19 mouse cellular contexts compared by ENCODE assay signal in the genomic region with DNA sequence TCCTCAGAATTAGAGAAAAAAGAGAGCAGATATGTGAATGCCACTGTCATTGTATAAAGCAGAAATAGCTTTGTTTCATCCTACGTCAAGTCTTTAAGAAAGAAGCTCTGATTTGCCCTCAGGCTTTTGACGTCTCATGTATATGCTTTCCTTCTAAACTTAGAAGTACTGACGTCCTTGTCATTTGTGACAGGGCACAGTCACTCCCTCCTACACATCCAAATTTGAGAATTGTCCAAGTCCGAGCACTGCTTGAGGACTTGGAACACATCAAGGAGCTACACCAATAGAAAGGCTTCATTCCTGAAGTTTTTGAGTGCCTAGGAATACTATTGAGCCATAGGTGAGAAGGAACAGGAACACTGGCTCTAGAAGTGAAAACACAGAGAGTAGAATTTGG.
"Had no signal": no experiment of that assay in that cellular context is flagged by ENCODE, and none has a peak within 500 bp of the region (broad histone marks: within the 10 kb centered on the region; RNA-seq: fewer than 3 reads in every experiment).

No protein-coding gene starts in this region.

- H3K27me3 ChIP-seq: limb, embryonic 12.5 days; limb, embryonic 15.5 days; midbrain, embryonic 12.5 days; midbrain, embryonic 15.5 days; neural tube, embryonic 13.5 days; stomach, embryonic 15.5 days had no signal

- ATAC-seq: liver, postnatal 0 days; lung, postnatal 0 days; midbrain, embryonic 15.5 days had no signal

- H3K9me3 ChIP-seq: limb, embryonic 12.5 days; limb, embryonic 15.5 days; midbrain, embryonic 12.5 days; midbrain, embryonic 15.5 days; neural tube, embryonic 13.5 days; stomach, embryonic 15.5 days had no signal

- H3K9ac ChIP-seq: limb, embryonic 12.5 days; limb, embryonic 15.5 days; liver, embryonic 14.5 days; liver, postnatal 0 days; lung, embryonic 14.5 days; midbrain, embryonic 12.5 days; midbrain, embryonic 15.5 days; neural tube, embryonic 13.5 days; stomach, embryonic 15.5 days had no signal

- H3K27ac ChIP-seq: limb, embryonic 12.5 days; limb, embryonic 15.5 days; liver, embryonic 14.5 days; macrophage; midbrain, embryonic 12.5 days; midbrain, embryonic 15.5 days; neural tube, embryonic 13.5 days; stomach, embryonic 15.5 days had no signal

- DNase-seq: kidney, postnatal 14 days; kidney, postnatal 4 days; left cerebral cortex, postnatal 4 days; liver, postnatal 0 days; lung, embryonic 14.5 days; retina, postnatal 1 day; right cerebral cortex, postnatal 4 days; thymus, adult 18-20 months; thymus, postnatal 36 days had no signal

- H3K36me3 ChIP-seq: limb, embryonic 12.5 days; limb, embryonic 15.5 days; midbrain, embryonic 12.5 days; midbrain, embryonic 15.5 days; neural tube, embryonic 13.5 days; stomach, embryonic 15.5 days had no signal

- H3K4me3 ChIP-seq: limb, embryonic 12.5 days; limb, embryonic 15.5 days; midbrain, embryonic 12.5 days; midbrain, embryonic 15.5 days; neural tube, embryonic 13.5 days; stomach, embryonic 15.5 days had no signal

- H3K4me2 ChIP-seq: limb, embryonic 12.5 days; limb, embryonic 15.5 days; liver, embryonic 11.5 days; lung, embryonic 14.5 days; midbrain, embryonic 12.5 days; midbrain, embryonic 15.5 days; neural tube, embryonic 13.5 days; stomach, embryonic 15.5 days had no signal

- H3K4me1 ChIP-seq: stomach, embryonic 15.5 days had no signal
